Mouse (Mus musculus): ENCODE results near the gene Myh7b. TPM values are rescaled to one million over a fixed set of nuclear protein-coding genes. Genes with fewer than 3 reads are reported as not detected.

Gene Myh7b
- polyA plus RNA-seq, 1 experiment from 2014 or later, result 1.4 TPM

DNA sequence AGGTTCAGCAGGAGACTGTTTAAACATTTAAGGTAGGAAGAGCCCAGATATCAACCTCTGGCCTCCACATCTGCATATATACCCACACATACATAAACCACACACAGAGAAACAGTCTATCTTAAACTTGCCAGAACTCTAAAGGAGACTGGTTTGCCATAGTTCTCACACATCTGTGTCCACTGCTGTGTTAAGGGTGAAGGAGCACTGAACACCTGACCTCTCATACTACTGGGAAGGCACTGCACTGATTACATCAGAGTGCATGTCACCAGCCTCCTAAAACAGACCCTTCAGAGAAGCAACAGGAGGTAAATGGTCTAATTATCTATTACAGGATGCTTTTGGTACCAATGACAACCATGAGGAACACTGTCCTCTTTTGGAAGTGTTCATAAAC lies 25.9 kb downstream of the Myh7b start:
- Histone ChIP-seq H3K4me1 (no peaks in the 10 kb centered on the region), H3K4me3 (no peak overlapping the region), H3K36me3 (peaks cover 96% of the 10 kb centered on the region), H3K9me3 (no peaks in the 10 kb centered on the region), H3K27me3 (peaks cover 21% of the 10 kb centered on the region), H3K9ac (no peak overlapping the region), H3K4me2 (replicated peaks) (no peak overlapping the region), H3K27ac (no peak overlapping the region)
- ATAC-seq (ENCODE audit: insufficient number of reproducible peaks, insufficient read depth, low FRiP score, low TSS enrichment), result no peak

DNA sequence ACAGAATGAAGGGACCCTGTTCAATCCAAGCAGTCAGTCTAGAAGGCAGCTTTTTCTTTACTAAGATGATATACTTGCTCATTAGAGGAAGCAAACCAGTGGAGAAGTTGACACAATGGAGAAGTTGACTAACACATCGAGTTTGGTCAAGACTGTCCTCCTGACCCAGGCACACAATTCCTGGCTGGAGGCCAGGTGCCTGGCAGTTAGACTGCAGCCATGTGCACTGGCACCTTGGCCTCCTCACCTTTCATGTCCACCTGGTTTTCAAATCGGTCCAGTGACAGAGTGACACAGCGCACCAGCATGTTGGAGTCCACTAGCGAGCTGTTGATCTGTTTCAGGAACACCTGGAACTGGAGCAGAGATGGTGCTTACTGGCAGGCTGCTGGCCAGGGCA lies 26.4 kb downstream of the Myh7b start:
- no peak for ATAC-seq (ENCODE audit: insufficient number of reproducible peaks, insufficient read depth, low FRiP score, low TSS enrichment)
- WGBS, result 93% methylated on average over 4 of the region's 4 CpGs
- H3K36me3 ChIP-seq, result peaks cover 97% of the 10 kb centered on the region

DNA sequence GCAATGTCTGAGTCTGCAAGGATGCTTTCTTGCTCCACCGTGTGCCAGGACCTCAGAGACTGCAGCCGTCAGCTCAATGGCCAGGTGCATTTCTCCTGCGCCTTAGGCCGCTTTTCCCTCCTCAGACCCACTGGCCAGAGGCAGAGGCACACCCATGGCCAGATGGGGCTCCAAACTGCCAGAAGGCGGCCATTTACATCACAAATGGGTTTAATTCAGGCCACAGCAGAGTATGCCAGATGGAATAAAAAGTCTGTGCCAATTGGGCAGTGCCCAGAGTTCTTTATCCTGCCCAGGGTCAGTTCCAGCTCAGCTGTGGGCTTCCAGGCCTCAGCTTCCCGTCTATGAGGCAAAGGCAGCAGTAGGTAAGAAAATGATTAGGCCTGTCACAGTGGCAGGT lies 29.6 kb downstream of the Myh7b start:
- Histone ChIP-seq H3K4me2 (replicated peaks) (no peak overlapping the region), H3K36me3 (peaks cover 96% of the 10 kb centered on the region), H3K4me1 (no peaks in the 10 kb centered on the region), H3K9ac (no peak overlapping the region), H3K27ac (no peak overlapping the region), H3K4me3 (no peak overlapping the region), H3K9me3 (no peaks in the 10 kb centered on the region), H3K27me3 (no peaks in the 10 kb centered on the region)
- no peak for ATAC-seq (ENCODE audit: insufficient number of reproducible peaks, insufficient read depth, low FRiP score, low TSS enrichment)
- 80% methylated on average over 6 of the region's 6 CpGs for WGBS

More for the DNA sequence above, 26.4 kb downstream of the Myh7b start:
- peaks cover 15% of the 10 kb centered on the region for H3K27me3 ChIP-seq
- H3K9me3 ChIP-seq, result no peaks in the 10 kb centered on the region
- no peak overlapping the region for H3K4me2 ChIP-seq (replicated peaks)
- no peak overlapping the region for H3K4me3 ChIP-seq
- no peak overlapping the region for H3K9ac ChIP-seq
- no peak overlapping the region for H3K27ac ChIP-seq
- H3K4me1 ChIP-seq, result no peaks in the 10 kb centered on the region

DNA sequence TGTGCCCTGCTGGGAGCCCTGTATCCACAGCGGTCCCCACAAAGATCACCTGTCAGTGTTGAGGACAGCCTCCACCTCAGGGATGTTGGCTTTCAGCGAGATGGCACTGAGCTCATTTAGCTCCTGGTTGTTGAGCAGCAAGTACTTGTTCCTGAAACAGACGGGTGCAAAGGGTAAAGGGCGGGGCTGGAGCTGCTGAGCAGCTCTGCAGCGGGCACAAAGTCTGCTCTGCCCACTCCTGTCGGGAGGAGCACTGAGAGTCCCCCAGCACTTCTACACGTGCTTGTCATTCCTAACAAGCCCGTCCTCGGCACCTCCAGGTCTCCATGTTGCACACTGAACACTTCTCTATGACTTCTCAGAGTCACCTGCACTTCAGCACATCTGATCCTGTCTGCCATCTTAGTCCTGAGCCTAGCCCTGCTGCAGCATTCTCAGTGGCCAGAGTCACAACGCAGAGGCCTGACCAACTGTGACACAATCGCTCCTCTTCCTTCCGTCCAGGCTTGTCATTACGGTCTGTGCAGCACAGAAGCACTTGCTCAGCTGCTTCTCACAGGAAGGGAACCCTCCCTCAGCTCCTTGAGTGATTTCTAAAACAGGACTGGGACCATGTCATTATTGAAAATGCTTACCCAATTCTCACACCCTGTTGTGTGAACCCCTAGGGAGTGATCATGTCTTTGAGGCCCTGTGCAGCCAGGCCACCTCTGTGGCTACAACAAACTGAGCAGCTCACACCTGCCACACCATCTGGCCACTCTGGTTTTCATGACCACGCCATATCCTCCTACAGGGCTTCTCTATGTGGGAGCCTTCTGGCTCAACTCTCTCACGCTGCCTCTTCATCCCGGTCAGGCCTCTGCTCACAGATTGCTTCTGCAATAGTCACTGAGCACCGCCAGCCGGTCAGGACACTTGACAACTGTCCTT lies 30.8 kb downstream of the Myh7b start:
- H3K9me3 ChIP-seq, result no peaks in the 10 kb centered on the region
- 85% methylated on average over 18 of the region's 18 CpGs for WGBS
- H3K36me3 ChIP-seq, result peaks cover 91% of the 10 kb centered on the region
- no peak overlapping the region for H3K4me3 ChIP-seq
- no peak overlapping the region for H3K4me2 ChIP-seq (replicated peaks)
- H3K4me1 ChIP-seq, result no peaks in the 10 kb centered on the region
- H3K27me3 ChIP-seq, result no peaks in the 10 kb centered on the region
- H3K27ac ChIP-seq, result no peak overlapping the region
- no peak for ATAC-seq (ENCODE audit: insufficient number of reproducible peaks, insufficient read depth, low FRiP score, low TSS enrichment)
- H3K9ac ChIP-seq, result no peak overlapping the region

DNA sequence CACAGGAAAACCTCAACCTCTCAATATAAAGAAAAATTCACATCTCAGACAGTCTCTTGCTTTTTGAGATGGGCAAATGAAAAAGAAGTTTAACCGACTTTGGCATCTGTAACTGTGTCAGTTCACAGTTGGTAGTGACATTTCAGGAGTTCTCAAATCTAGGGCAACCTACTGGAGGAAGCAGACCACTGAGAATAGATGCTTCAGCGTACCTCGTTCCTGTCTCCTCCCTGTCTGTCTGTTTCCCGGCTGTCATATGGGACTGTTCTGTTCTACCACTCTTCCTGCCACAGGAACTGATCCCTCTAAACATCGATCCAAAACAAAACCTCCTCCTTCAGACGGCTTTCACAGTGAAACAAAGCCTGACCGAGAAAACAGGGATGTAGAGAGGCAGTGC lies 34.7 kb downstream of the Myh7b start:
- H3K4me1 ChIP-seq, result no peaks in the 10 kb centered on the region

DNA sequence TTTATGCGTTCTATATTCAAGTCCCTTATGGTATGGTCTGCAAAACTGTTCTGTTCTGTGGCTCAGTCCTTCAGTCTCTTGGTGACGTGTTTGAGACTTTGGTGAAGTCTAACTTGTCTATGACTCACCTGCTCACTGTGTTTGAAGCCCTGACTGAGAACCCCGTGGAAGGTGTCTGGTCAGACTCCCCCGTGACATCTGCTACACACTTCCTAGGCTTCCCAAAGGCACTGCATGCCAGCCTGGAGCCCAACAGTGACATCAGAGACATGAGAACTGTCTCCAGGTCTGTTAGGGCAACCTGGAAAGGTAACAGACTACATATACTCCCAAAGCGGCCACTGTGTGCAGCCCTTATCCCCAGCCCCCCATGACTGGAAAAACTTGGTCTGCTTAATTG lies 41.6 kb downstream of the Myh7b start:
- ATAC-seq (ENCODE audit: insufficient number of reproducible peaks, insufficient read depth, low FRiP score, low TSS enrichment), result no peak
- no peaks in the 10 kb centered on the region for H3K4me1 ChIP-seq
- H3K27me3 ChIP-seq, result no peaks in the 10 kb centered on the region
- no peak overlapping the region for H3K27ac ChIP-seq
- no peaks in the 10 kb centered on the region for H3K9me3 ChIP-seq
- no peak overlapping the region for H3K9ac ChIP-seq
- no peak overlapping the region for H3K4me2 ChIP-seq (replicated peaks)
- peaks cover 79% of the 10 kb centered on the region for H3K36me3 ChIP-seq
- no peak overlapping the region for H3K4me3 ChIP-seq
- 91% methylated on average over 5 of the region's 5 CpGs for WGBS

More for the DNA sequence above, 34.7 kb downstream of the Myh7b start:
- Histone ChIP-seq H3K9ac (no peak overlapping the region), H3K27me3 (no peaks in the 10 kb centered on the region), H3K9me3 (no peaks in the 10 kb centered on the region), H3K27ac (no peak overlapping the region), H3K4me3 (no peak overlapping the region), H3K4me2 (replicated peaks) (no peak overlapping the region), H3K36me3 (peaks cover 86% of the 10 kb centered on the region)
- 78% methylated on average over 7 of the region's 7 CpGs for WGBS
- ATAC-seq (ENCODE audit: insufficient number of reproducible peaks, insufficient read depth, low FRiP score, low TSS enrichment), result no peak

DNA sequence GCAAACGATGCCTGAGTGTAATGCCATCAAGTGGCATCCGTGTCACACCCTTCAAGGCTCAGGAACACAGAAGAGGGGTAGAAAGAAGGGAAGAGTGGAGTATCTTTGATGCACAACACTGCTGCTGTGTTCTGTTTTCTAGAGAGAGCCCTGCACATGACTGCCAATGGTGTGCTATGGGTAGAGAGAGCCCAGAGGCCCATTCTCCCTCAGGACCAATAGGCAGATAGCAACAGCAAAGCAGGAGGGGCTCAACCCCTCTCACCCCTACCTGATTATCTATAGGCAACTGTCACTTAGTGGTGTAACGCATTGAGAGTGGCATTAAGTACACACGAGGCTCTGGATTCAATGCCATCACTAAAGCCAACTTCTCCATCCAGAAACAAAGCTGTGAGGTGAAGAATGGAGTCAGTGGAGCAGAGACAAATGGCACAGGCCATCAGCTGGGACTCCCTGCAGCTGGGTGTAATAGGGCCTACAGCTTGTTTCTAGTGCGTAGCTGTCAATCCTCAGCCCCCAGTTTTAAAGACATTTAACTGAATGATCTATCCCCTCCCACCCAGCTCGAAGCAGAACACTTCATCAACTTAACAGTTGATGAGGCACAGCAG lies 44.9 kb downstream of the Myh7b start:
- no peak for ATAC-seq (ENCODE audit: insufficient number of reproducible peaks, insufficient read depth, low FRiP score, low TSS enrichment)

DNA sequence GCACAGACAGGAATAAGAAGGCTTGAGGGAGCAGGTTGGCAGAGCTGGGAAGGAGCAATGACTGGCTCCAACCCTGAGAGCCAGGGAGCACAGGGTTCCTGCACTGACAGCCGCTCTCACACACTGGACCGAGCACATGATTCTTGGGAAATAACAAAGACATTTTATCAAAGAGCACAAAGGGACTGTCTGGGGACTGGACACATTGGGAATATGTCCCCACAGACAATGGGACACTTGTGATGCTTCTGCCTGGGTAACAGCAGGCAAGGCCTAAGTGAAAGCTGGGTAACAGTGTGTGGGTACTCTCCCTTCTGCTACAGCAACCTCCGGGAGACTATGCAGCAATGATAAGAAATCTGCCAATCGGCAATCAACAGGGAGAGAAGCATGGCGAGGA lies 51.4 kb downstream of the Myh7b start:
- WGBS, result 96% methylated on average over 5 of the region's 5 CpGs
- Histone ChIP-seq H3K9ac (no peak overlapping the region), H3K4me2 (replicated peaks) (no peak overlapping the region), H3K4me3 (no peak overlapping the region), H3K9me3 (no peaks in the 10 kb centered on the region), H3K36me3 (peaks cover 86% of the 10 kb centered on the region), H3K27ac (no peak overlapping the region), H3K4me1 (no peaks in the 10 kb centered on the region), H3K27me3 (no peaks in the 10 kb centered on the region)
- no peak for ATAC-seq (ENCODE audit: insufficient number of reproducible peaks, insufficient read depth, low FRiP score, low TSS enrichment)

More for the DNA sequence above, 44.9 kb downstream of the Myh7b start:
- Histone ChIP-seq H3K27me3 (no peaks in the 10 kb centered on the region), H3K9me3 (no peaks in the 10 kb centered on the region), H3K27ac (no peak overlapping the region), H3K4me1 (no peaks in the 10 kb centered on the region), H3K4me2 (replicated peaks) (no peak overlapping the region), H3K4me3 (no peak overlapping the region), H3K36me3 (peaks cover 75% of the 10 kb centered on the region), H3K9ac (no peak overlapping the region)
- WGBS, result 91% methylated on average over 6 of the region's 6 CpGs

DNA sequence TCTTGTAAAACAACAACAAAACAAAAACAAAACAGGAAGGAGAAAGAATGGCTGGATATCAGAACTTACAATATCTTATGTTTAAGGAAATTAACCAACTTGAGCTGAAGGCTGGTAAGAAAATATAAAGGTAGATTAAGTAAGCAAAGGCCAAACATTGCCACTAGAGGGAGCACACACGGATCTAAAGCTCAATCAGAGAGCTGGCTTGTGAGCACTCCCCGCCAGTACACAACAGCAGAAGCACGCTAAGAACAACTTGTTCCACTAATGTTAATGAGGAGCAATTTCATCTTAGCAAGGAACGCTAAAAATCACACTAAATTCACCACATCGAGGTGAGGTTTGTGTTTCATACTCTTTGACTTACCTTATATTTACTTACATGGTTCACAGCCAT lies 52.1 kb downstream of the Myh7b start:
- no peaks in the 10 kb centered on the region for H3K27me3 ChIP-seq
- no peak overlapping the region for H3K27ac ChIP-seq
- whole genome bisulfite sequencing, result 27% methylated on average over 5 of the region's 5 CpGs
- no peak for ATAC-seq (ENCODE audit: insufficient number of reproducible peaks, insufficient read depth, low FRiP score, low TSS enrichment)
- no peak overlapping the region for H3K9ac ChIP-seq
- H3K4me1 ChIP-seq, result no peaks in the 10 kb centered on the region
- H3K9me3 ChIP-seq, result no peaks in the 10 kb centered on the region
- H3K36me3 ChIP-seq, result peaks cover 88% of the 10 kb centered on the region
- H3K4me2 ChIP-seq (replicated peaks), result no peak overlapping the region
- no peak overlapping the region for H3K4me3 ChIP-seq

DNA sequence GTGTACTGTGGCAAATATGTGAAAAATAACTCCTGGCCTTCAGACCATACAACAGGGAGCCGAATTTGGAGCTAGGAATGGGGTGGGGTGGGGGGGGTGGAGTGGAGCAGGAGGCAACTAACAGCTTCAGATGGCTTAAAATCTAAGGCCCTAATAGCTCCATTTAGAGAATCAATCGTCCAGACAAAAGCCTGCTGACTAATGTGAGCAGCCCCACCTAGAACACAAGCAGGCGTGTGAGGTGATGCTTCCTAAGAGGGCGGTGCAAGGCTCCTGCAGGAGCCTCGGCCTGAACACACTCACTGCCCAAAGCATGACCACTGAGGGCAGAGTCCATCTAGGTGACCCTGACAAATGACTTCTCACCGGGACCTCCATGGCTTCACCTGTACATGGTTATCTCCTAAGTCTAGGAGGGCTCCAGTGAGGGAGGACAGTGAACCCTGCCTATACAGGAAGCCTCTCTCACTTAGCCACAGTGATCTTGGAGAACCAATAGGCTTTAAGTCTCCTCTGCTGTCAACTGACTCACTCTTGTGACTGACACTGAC lies 53.0 kb downstream of the Myh7b start:
- no peak for ATAC-seq (ENCODE audit: insufficient number of reproducible peaks, insufficient read depth, low FRiP score, low TSS enrichment)
- Histone ChIP-seq H3K27ac (no peak overlapping the region), H3K4me2 (replicated peaks) (no peak overlapping the region), H3K36me3 (peaks cover 86% of the 10 kb centered on the region), H3K9me3 (no peaks in the 10 kb centered on the region), H3K9ac (no peak overlapping the region), H3K4me1 (no peaks in the 10 kb centered on the region), H3K4me3 (no peak overlapping the region), H3K27me3 (no peaks in the 10 kb centered on the region)
- 82% methylated on average over 6 of the region's 6 CpGs for WGBS

DNA sequence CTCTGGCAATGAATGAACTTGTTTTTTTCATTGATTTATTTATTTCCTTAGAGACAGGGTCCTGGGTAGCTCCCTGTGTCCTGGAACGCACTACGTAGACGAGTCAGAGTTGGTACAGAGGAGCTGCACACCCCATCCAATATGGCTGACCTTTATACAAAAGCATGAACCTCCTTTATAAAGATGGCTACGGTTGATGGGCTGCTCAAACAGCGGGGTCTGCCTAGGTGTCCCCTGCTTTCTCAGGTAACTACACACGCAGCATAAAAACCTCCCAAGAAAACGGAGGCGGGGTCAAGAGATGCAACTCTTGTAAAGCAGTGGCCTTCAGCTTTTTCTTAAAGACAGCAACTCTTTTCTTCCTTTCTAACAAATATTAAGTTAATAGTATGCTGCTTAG lies 56.9 kb downstream of the Myh7b start:
- no peaks in the 10 kb centered on the region for H3K27me3 ChIP-seq
- over 99% methylated on average over 8 of the region's 8 CpGs for WGBS
- H3K36me3 ChIP-seq, result peaks cover 79% of the 10 kb centered on the region
- H3K27ac ChIP-seq, result no peak overlapping the region
- no peak overlapping the region for H3K4me2 ChIP-seq (replicated peaks)
- no peak overlapping the region for H3K9ac ChIP-seq
- ATAC-seq (ENCODE audit: insufficient number of reproducible peaks, insufficient read depth, low FRiP score, low TSS enrichment), result no peak
- no peaks in the 10 kb centered on the region for H3K4me1 ChIP-seq
- no peak overlapping the region for H3K4me3 ChIP-seq
- H3K9me3 ChIP-seq, result no peaks in the 10 kb centered on the region

DNA sequence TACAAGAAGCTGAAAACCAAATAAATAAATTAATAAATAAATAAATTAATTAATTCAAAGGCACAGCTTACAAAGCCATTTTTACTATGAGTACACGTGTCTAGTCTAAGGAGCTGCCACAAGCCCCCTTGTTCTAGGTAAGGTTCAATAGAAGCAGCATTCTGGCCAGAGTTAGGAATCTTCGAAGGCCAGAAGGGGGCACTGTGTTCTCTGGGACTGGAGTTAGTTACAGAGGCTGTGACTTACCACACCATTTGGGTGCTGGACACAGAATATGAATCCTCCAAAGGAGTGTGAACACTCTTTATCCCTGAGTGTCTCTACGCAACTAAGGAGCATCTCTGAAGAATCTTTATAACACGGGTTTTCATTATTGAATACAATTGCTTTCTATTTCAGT lies 57.4 kb downstream of the Myh7b start:
- no peak for ATAC-seq (ENCODE audit: insufficient number of reproducible peaks, insufficient read depth, low FRiP score, low TSS enrichment)
- H3K36me3 ChIP-seq, result peaks cover 73% of the 10 kb centered on the region
- H3K9me3 ChIP-seq, result no peaks in the 10 kb centered on the region
- H3K4me2 ChIP-seq (replicated peaks), result no peak overlapping the region
- H3K4me1 ChIP-seq, result no peaks in the 10 kb centered on the region
- no peak overlapping the region for H3K4me3 ChIP-seq
- no peaks in the 10 kb centered on the region for H3K27me3 ChIP-seq
- WGBS, result 83% methylated on average over 4 of the region's 4 CpGs
- H3K27ac ChIP-seq, result no peak overlapping the region
- H3K9ac ChIP-seq, result no peak overlapping the region
